Mouse (Mus musculus) cerebellum, adult 2 months (tissue): ENCODE measurements around the gene Ints7. TPM values are rescaled to one million over a fixed set of nuclear protein-coding genes. Genes with fewer than 3 reads are reported as not detected.

ENCODE experiments used
- DNase-seq, 2 experiments: peaks; one replicate each; pipeline ENCODE4 v3.0.0; 2021
- H3K27ac ChIP-seq: fragments of 200-500 bp; 2 replicates; pipeline ENCODE4 v1.5.1; 2012; ENCODE audit warnings: low read length, control low read depth, inconsistent platforms; ENCODE audit not compliant: insufficient read depth
- H3K27me3 ChIP-seq: fragments of 200-500 bp; 2 replicates; pipeline ENCODE4 v1.6.1; 2012; ENCODE audit warnings: inconsistent platforms, mild to moderate bottlenecking, low read length, moderate library complexity; ENCODE audit not compliant: control insufficient read depth, insufficient read depth
- H3K4me1 ChIP-seq: fragments of 200-500 bp; 2 replicates; pipeline ENCODE4 v1.6.1; 2011; ENCODE audit warnings: low read length; ENCODE audit not compliant: control insufficient read depth, insufficient read depth
- H3K4me3 ChIP-seq: fragments of 200-500 bp; replicated peaks from 2 replicates; pipeline ENCODE3; 2011; ENCODE audit warnings: mild to moderate bottlenecking, low read depth, low read length, control low read depth; ENCODE audit not compliant: insufficient read depth
- CTCF ChIP-seq: fragments of 200-500 bp; IDR thresholded peaks from 2 replicates; pipeline ENCODE4 v1.5.1; 2011; ENCODE audit warnings: low read depth, mild to moderate bottlenecking, control low read depth, low read length, moderate library complexity, borderline replicate concordance; ENCODE audit not compliant: insufficient read depth
- POLR2A ChIP-seq: fragments of 200-500 bp; IDR thresholded peaks from 2 replicates; pipeline ENCODE4 v1.6.1; 2011; ENCODE audit warnings: low read length, control low read depth, borderline replicate concordance; ENCODE audit not compliant: insufficient read depth
- WGBS: fragments of 180-500 bp; shearing (Covaris S2); methylation state at CpG from one replicate; pipeline ENCODE4 v1.1.7; 2018; 5-methylcytosine and 5-hydroxymethylcytosine counted together
- polyA plus RNA-seq: library from polyadenylated mRNA; depleted of rRNA; stranded (reverse); fragments of >200 nt; gene quantifications from 2 replicates; pipeline ENCODE4 v1.2.3, GENCODE M21; 2012

Ints7 gene
- polyA plus RNA-seq, 1 experiment = 34.5 TPM

GRCm38 (mm10) chr1:191628457-191629169 is 53.2 kb downstream of the Ints7 start:
- DNase-seq = no peak
- H3K4me1 ChIP-seq = no peaks in the 10 kb centered on the region
- WGBS = 74% methylated on average over 11 of the region's 11 CpGs
- no peak overlapping the region for H3K4me3 ChIP-seq
- H3K27me3 ChIP-seq = no peaks in the 10 kb centered on the region
- H3K27ac ChIP-seq = no peak overlapping the region
- no peak for TF ChIP-seq CTCF
- no peak for TF ChIP-seq POLR2A

GRCm38 (mm10) chr1:191629170-191629636 is 53.8 kb downstream of the Ints7 start:
- Histone ChIP-seq H3K4me3 (no peak overlapping the region), H3K4me1 (no peaks in the 10 kb centered on the region), H3K27ac (no peak overlapping the region), H3K27me3 (no peaks in the 10 kb centered on the region)
- no peak for TF ChIP-seq CTCF
- TF ChIP-seq POLR2A = no peak
- DNase-seq = no peak
- 81% methylated on average over 3 of the region's 3 CpGs for WGBS

GRCm38 (mm10) chr1:191632511-191633095 is 57.2 kb downstream of the Ints7 start:
- no peak for TF ChIP-seq POLR2A
- TF ChIP-seq CTCF = no peak
- Histone ChIP-seq H3K27me3 (no peaks in the 10 kb centered on the region), H3K4me1 (no peaks in the 10 kb centered on the region), H3K27ac (no peak overlapping the region), H3K4me3 (no peak overlapping the region)
- 66% methylated on average over 6 of the region's 6 CpGs for WGBS
- no peak for DNase-seq

GRCm38 (mm10) chr1:191634116-191634515 is 58.7 kb downstream of the Ints7 start:
- Histone ChIP-seq H3K4me3 (no peak overlapping the region), H3K27ac (no peak overlapping the region), H3K4me1 (no peaks in the 10 kb centered on the region), H3K27me3 (no peaks in the 10 kb centered on the region)
- TF ChIP-seq POLR2A = no peak
- no peak for TF ChIP-seq CTCF
- no peak for DNase-seq
- WGBS = 58% methylated on average over 2 of the region's 2 CpGs

- H3K4me1 ChIP-seq = no peaks in the 10 kb centered on the region
- H3K27ac ChIP-seq = no peak overlapping the region
- no peaks in the 10 kb centered on the region for H3K27me3 ChIP-seq
- H3K4me3 ChIP-seq = no peak overlapping the region
- TF ChIP-seq POLR2A = no peak
- no peak for TF ChIP-seq CTCF
- WGBS = 80% methylated on average over 2 of the region's 2 CpGs
- no peak for DNase-seq
Observed at GRCm38 (mm10) chr1:191638404-191638803, 63.0 kb downstream of the Ints7 start.

GRCm38 (mm10) chr1:191639200-191639807 is 63.9 kb downstream of the Ints7 start:
- no peak for DNase-seq
- 66% methylated on average over 3 of the region's 3 CpGs for whole genome bisulfite sequencing
- Histone ChIP-seq H3K4me3 (no peak overlapping the region), H3K27ac (no peak overlapping the region), H3K27me3 (no peaks in the 10 kb centered on the region), H3K4me1 (no peaks in the 10 kb centered on the region)
- TF ChIP-seq POLR2A (no peak), CTCF (no peak)

GRCm38 (mm10) chr1:191640146-191640545 is 64.7 kb downstream of the Ints7 start:
- no peak for DNase-seq
- H3K27ac ChIP-seq = no peak overlapping the region
- no peak overlapping the region for H3K4me3 ChIP-seq
- TF ChIP-seq CTCF (no peak), POLR2A (no peak)
- no peaks in the 10 kb centered on the region for H3K27me3 ChIP-seq
- H3K4me1 ChIP-seq = no peaks in the 10 kb centered on the region
- 88% methylated on average over 2 of the region's 2 CpGs for WGBS
